Mouse (Mus musculus): ENCODE measurements at regions not wholly inside any gene's neighbourhood (a gene's known extent, or its start where the extent isn't known, plus 50 kb on each side); places are given as distances from the start of the nearest gene placed in this dataset.
A peak's percentile ranks its signal among the peaks of the same experiment; 100 is the strongest.
"Not testable (repeated sequence)": the region's sequence is repeated elsewhere in the genome, so short reads cannot be mapped to it uniquely, and the experiment has no call there.

- no peak for DNase-seq
Measured at GRCm38 (mm10) chr4:10315144-10315543, 559.2 kb upstream of the 2610301B20Rik start.

- no peak for DNase-seq
Measured at GRCm38 (mm10) chr4:10315875-10316274, 558.4 kb upstream of the 2610301B20Rik start.

- DNase-seq = no peak
Measured at GRCm38 (mm10) chr4:10344147-10344546, 530.2 kb upstream of the 2610301B20Rik start.

GRCm38 (mm10) chr4:10351876-10352627 lies 522.2 kb upstream of the 2610301B20Rik start:
- DNase-seq = no peak

GRCm38 (mm10) chr4:10357572-10357971 lies 516.7 kb upstream of the 2610301B20Rik start:
- no peak for DNase-seq

GRCm38 (mm10) chr4:10389790-10390189 lies 484.5 kb upstream of the 2610301B20Rik start:
- DNase-seq = no peak

GRCm38 (mm10) chr4:10397249-10397648 lies 477.0 kb upstream of the 2610301B20Rik start:
- no peak for DNase-seq

GRCm38 (mm10) chr4:10398075-10398474 lies 476.2 kb upstream of the 2610301B20Rik start:
- DNase-seq = no peak

GRCm38 (mm10) chr4:10399649-10400048 lies 474.6 kb upstream of the 2610301B20Rik start:
- DNase-seq = no peak

GRCm38 (mm10) chr4:10402928-10403327 lies 471.4 kb upstream of the 2610301B20Rik start:
- no peak for DNase-seq

- no peak for DNase-seq
Measured at GRCm38 (mm10) chr4:10404438-10404837, 469.9 kb upstream of the 2610301B20Rik start.

GRCm38 (mm10) chr4:10405102-10405501 lies 469.2 kb upstream of the 2610301B20Rik start:
- DNase-seq = no peak

GRCm38 (mm10) chr4:10414274-10414673 lies 460.0 kb upstream of the 2610301B20Rik start:
- no peak for DNase-seq

- DNase-seq = no peak
Measured at GRCm38 (mm10) chr4:10421354-10421753, 452.9 kb upstream of the 2610301B20Rik start.

GRCm38 (mm10) chr4:10434438-10434837 lies 439.9 kb upstream of the 2610301B20Rik start:
- no peak for DNase-seq

GRCm38 (mm10) chr4:10439921-10440320 lies 434.4 kb upstream of the 2610301B20Rik start:
- DNase-seq = not testable (repeated sequence)

- DNase-seq = no peak
Measured at GRCm38 (mm10) chr4:10459603-10460002, 414.7 kb upstream of the 2610301B20Rik start.

GRCm38 (mm10) chr4:10480936-10481335 lies 393.4 kb upstream of the 2610301B20Rik start:
- DNase-seq = no peak

- DNase-seq = peak; percentile 7
Measured at GRCm38 (mm10) chr4:10508163-10508821, 366.0 kb upstream of the 2610301B20Rik start.

- no peak for DNase-seq
Measured at GRCm38 (mm10) chr4:10510013-10510412, 364.3 kb upstream of the 2610301B20Rik start.

- no peak for DNase-seq
Measured at GRCm38 (mm10) chr4:10550711-10551305, 323.5 kb upstream of the 2610301B20Rik start.

GRCm38 (mm10) chr4:10553724-10554123 lies 320.6 kb upstream of the 2610301B20Rik start:
- no peak for DNase-seq

- DNase-seq = no peak
Measured at GRCm38 (mm10) chr4:10560078-10560477, 314.2 kb upstream of the 2610301B20Rik start.

All from gastrocnemius, postnatal 10 days (tissue).